Mouse (Mus musculus) embryonic facial prominence, embryonic 13.5 days (tissue): Measurements from ENCODE around the gene Ptprcap. TPM values are rescaled to one million over a fixed set of nuclear protein-coding genes. Genes with fewer than 3 reads are reported as not detected.

Experiments used
- ATAC-seq: fragments of 200-750 bp; cut with Nextera tagmentation; 2 replicates; pipeline ENCODE4 v1.8.0; 2017; ENCODE audit warnings: low read depth; ENCODE audit not compliant: insufficient number of reproducible peaks, insufficient read depth, low FRiP score, low TSS enrichment
- H3K27ac ChIP-seq: fragments of 300-500 bp; sonication (generic); 2 replicates; pipeline ENCODE4 v1.5.1; 2015; ENCODE audit warnings: moderate library complexity, mild to moderate bottlenecking, inconsistent platforms
- H3K27me3 ChIP-seq: fragments of 300-500 bp; sonication (generic); 2 replicates; pipeline ENCODE4 v1.6.1; 2015; ENCODE audit warnings: mild to moderate bottlenecking, inconsistent platforms
- H3K36me3 ChIP-seq: fragments of 300-500 bp; sonication (generic); 2 replicates; pipeline ENCODE4 v1.6.1; 2015; ENCODE audit warnings: mild to moderate bottlenecking, inconsistent platforms
- H3K4me1 ChIP-seq: fragments of 300-500 bp; sonication (generic); 2 replicates; pipeline ENCODE4 v1.6.1; 2015; ENCODE audit warnings: inconsistent platforms
- H3K4me2 ChIP-seq: fragments of 300-500 bp; sonication (generic); 2 replicates; pipeline ENCODE4 v1.6.1; 2015; ENCODE audit warnings: moderate library complexity, mild to moderate bottlenecking, inconsistent platforms
- H3K4me3 ChIP-seq: fragments of 300-500 bp; sonication (generic); 2 replicates; pipeline ENCODE4 v1.5.1; 2015; ENCODE audit warnings: mild to moderate bottlenecking, inconsistent platforms
- H3K9ac ChIP-seq: fragments of 300-500 bp; sonication (generic); 2 replicates; pipeline ENCODE4 v1.6.1; 2015; ENCODE audit warnings: mild to moderate bottlenecking, inconsistent platforms
- H3K9me3 ChIP-seq: fragments of 300-500 bp; sonication (generic); 2 replicates; pipeline ENCODE4 v1.6.1; 2016; ENCODE audit warnings: inconsistent platforms
- WGBS: fragments of 180-500 bp; shearing (Covaris S2); methylation state at CpG from one replicate; pipeline ENCODE4 v1.1.7; 2015; ENCODE audit warnings: mixed read lengths; 5-methylcytosine and 5-hydroxymethylcytosine counted together
- polyA plus RNA-seq: library from polyadenylated mRNA; unstranded; fragments of >200 nt; fragmentation: Nextera tagmentation; extraction: Ambion mirVana; gene quantifications from 2 replicates; pipeline ENCODE4 v1.2.1, GENCODE M21; 2015

Ptprcap gene
- polyA plus RNA-seq, 1 experiment from 2014 or later = 3.0 TPM

GRCm38 (mm10) chr19:4175368-4175947 is 22.1 kb downstream of the Ptprcap start, which contains the start of gene Carns1:
Gene Carns1 (minus strand): TSS chr19:4175479.
- Histone ChIP-seq H3K4me1 (peaks cover 24% of the 10 kb centered on the region), H3K27me3 (no peaks in the 10 kb centered on the region), H3K4me2 (peak within 1 kb of the TSS; percentile 51), H3K27ac (no peak within 1 kb of the TSS; the same call in 1 of the 2 replicates), H3K36me3 (no peaks in the 10 kb centered on the region), H3K9me3 (no peaks in the 10 kb centered on the region), H3K9ac (peak within 1 kb of the TSS; percentile 58), H3K4me3 (peak within 1 kb of the TSS; percentile 25)
- 4% methylated on average over 11 of the region's 11 CpGs for WGBS
- ATAC-seq = peak; percentile 38

- Histone ChIP-seq H3K9me3 (no peaks in the 10 kb centered on the region), H3K4me1 (peaks cover 17% of the 10 kb centered on the region), H3K4me2 (no peak overlapping the region), H3K27me3 (no peaks in the 10 kb centered on the region), H3K36me3 (no peaks in the 10 kb centered on the region), H3K4me3 (no peak overlapping the region), H3K9ac (no peak overlapping the region), H3K27ac (no peak overlapping the region)
- 85% methylated on average over 7 of the region's 7 CpGs for WGBS
- ATAC-seq = no peak
These were observed 27.0 kb downstream of the Ptprcap start for GRCm38 (mm10) chr19:4180411-4180810.

GRCm38 (mm10) chr19:4181892-4182291 is 28.5 kb downstream of the Ptprcap start:
- H3K4me2 ChIP-seq = no peak overlapping the region
- H3K4me3 ChIP-seq = no peak overlapping the region
- H3K4me1 ChIP-seq = peaks cover 14% of the 10 kb centered on the region; the same call in 1 of the 2 replicates
- H3K27ac ChIP-seq = no peak overlapping the region
- 35% methylated on average over 3 of the region's 3 CpGs for WGBS
- peak overlapping the region; percentile 32; the same call in 1 of the 2 replicates for H3K9ac ChIP-seq
- no peak for ATAC-seq
- no peaks in the 10 kb centered on the region for H3K9me3 ChIP-seq
- no peaks in the 10 kb centered on the region for H3K27me3 ChIP-seq
- no peaks in the 10 kb centered on the region for H3K36me3 ChIP-seq

- Histone ChIP-seq H3K27me3 (no peaks in the 10 kb centered on the region), H3K4me1 (peaks cover 14% of the 10 kb centered on the region; the same call in 1 of the 2 replicates), H3K27ac (no peak overlapping the region), H3K9me3 (no peaks in the 10 kb centered on the region), H3K4me3 (no peak overlapping the region), H3K9ac (no peak overlapping the region), H3K4me2 (no peak overlapping the region), H3K36me3 (no peaks in the 10 kb centered on the region)
- WGBS = 64% methylated on average over 2 of the region's 2 CpGs
- no peak for ATAC-seq
These were observed 30.3 kb downstream of the Ptprcap start for GRCm38 (mm10) chr19:4183689-4184088.

- H3K27ac ChIP-seq = 0 out of 2 replicates have a peak overlapping the region, but pooled peaks have one; percentile 28
- no peak for ATAC-seq
- H3K4me2 ChIP-seq = no peak overlapping the region
- peaks cover 14% of the 10 kb centered on the region; the same call in 1 of the 2 replicates for H3K4me1 ChIP-seq
- H3K9ac ChIP-seq = peak overlapping the region; percentile 44; the same call in 1 of the 2 replicates
- no peak overlapping the region for H3K4me3 ChIP-seq
- H3K27me3 ChIP-seq = no peaks in the 10 kb centered on the region
- WGBS = 50% methylated on average over 15 of the region's 15 CpGs
- no peaks in the 10 kb centered on the region for H3K9me3 ChIP-seq
- no peaks in the 10 kb centered on the region for H3K36me3 ChIP-seq
These were observed 31.9 kb downstream of the Ptprcap start for GRCm38 (mm10) chr19:4184976-4185975.

GRCm38 (mm10) chr19:4187303-4187702 is 33.9 kb downstream of the Ptprcap start:
- Histone ChIP-seq H3K36me3 (no peaks in the 10 kb centered on the region), H3K27me3 (no peaks in the 10 kb centered on the region), H3K9me3 (no peaks in the 10 kb centered on the region), H3K27ac (no peak overlapping the region), H3K9ac (no peak overlapping the region), H3K4me3 (no peak overlapping the region), H3K4me1 (peaks cover 21% of the 10 kb centered on the region), H3K4me2 (no peak overlapping the region)
- ATAC-seq = no peak
- 79% methylated on average over 3 of the region's 3 CpGs for WGBS

GRCm38 (mm10) chr19:4189051-4189620 is 35.7 kb downstream of the Ptprcap start:
- Histone ChIP-seq H3K36me3 (peaks cover 11% of the 10 kb centered on the region), H3K9me3 (no peaks in the 10 kb centered on the region), H3K27me3 (no peaks in the 10 kb centered on the region), H3K27ac (no peak overlapping the region), H3K4me3 (no peak overlapping the region), H3K9ac (no peak overlapping the region), H3K4me2 (no peak overlapping the region), H3K4me1 (peaks cover 36% of the 10 kb centered on the region)
- ATAC-seq = no peak
- 87% methylated on average over 12 of the region's 12 CpGs for WGBS

- Histone ChIP-seq H3K4me1 (peaks cover 29% of the 10 kb centered on the region), H3K36me3 (peaks cover 28% of the 10 kb centered on the region), H3K4me2 (peak within 1 kb of the TSS; percentile 95), H3K27me3 (no peaks in the 10 kb centered on the region), H3K9ac (peak within 1 kb of the TSS; percentile 99), H3K4me3 (peak within 1 kb of the TSS; percentile 89), H3K27ac (peak within 1 kb of the TSS; percentile 93), H3K9me3 (no peaks in the 10 kb centered on the region)
- 60% methylated on average over 4 of the region's 4 CpGs for WGBS
- ATAC-seq = no peak
These were observed 37.5 kb downstream of the Ptprcap start, which contains the start of gene Tbc1d10c for GRCm38 (mm10) chr19:4190831-4191334. Gene Tbc1d10c (minus strand): TSS chr19:4191284.

GRCm38 (mm10) chr19:4191528-4192250 is 38.3 kb downstream of the Ptprcap start, which contains the start of gene Ppp1ca:
Gene Ppp1ca (plus strand): TSS chr19:4192065.
- peaks cover 36% of the 10 kb centered on the region for H3K36me3 ChIP-seq
- H3K4me1 ChIP-seq = peaks cover 36% of the 10 kb centered on the region
- 7% methylated on average over 43 of the region's 47 CpGs for WGBS
- peak; percentile 88 for ATAC-seq
- peak within 1 kb of the TSS; percentile 99 for H3K9ac ChIP-seq
- no peaks in the 10 kb centered on the region for H3K27me3 ChIP-seq
- H3K9me3 ChIP-seq = no peaks in the 10 kb centered on the region
- H3K4me2 ChIP-seq = peak within 1 kb of the TSS; percentile 95
- peak within 1 kb of the TSS; percentile 93 for H3K27ac ChIP-seq
- H3K4me3 ChIP-seq = peak within 1 kb of the TSS; percentile 89

- peak overlapping the region; percentile 99 for H3K9ac ChIP-seq
- H3K27ac ChIP-seq = peak overlapping the region; percentile 93
- peaks cover 39% of the 10 kb centered on the region for H3K4me1 ChIP-seq
- no peaks in the 10 kb centered on the region for H3K27me3 ChIP-seq
- ATAC-seq = peak; percentile 50; the same call in 1 of the 2 replicates
- H3K36me3 ChIP-seq = peaks cover 44% of the 10 kb centered on the region
- no peaks in the 10 kb centered on the region for H3K9me3 ChIP-seq
- peak overlapping the region; percentile 95 for H3K4me2 ChIP-seq
- peak overlapping the region; percentile 89 for H3K4me3 ChIP-seq
- under 1% methylated on average over 46 of the region's 52 CpGs for WGBS
These were observed 39.0 kb downstream of the Ptprcap start for GRCm38 (mm10) chr19:4192251-4192985.
